Mouse (Mus musculus): ENCODE measurements around the gene Gm10392. TPM values are rescaled to one million over a fixed set of nuclear protein-coding genes. Genes with fewer than 3 reads are reported as not detected.
A peak's percentile ranks its signal among the peaks of the same experiment; 100 is the strongest.

Gene Gm10392
- polyA plus RNA-seq, 1 experiment from 2014 or later = 0.28 TPM

GRCm38 (mm10) chr11:77504377-77504776, 14.6 kb downstream of the Gm10392 start:
- H3K4me2 ChIP-seq (ENCODE audit: low read depth, low read length) = no peak overlapping the region
- ATAC-seq = no peak
- WGBS (ENCODE audit: insufficient replicate concordance) = 93% methylated on average over 19 of the region's 19 CpGs

GRCm38 (mm10) chr11:77503511-77503910, 15.5 kb downstream of the Gm10392 start:
- Histone ChIP-seq H3K36me3 (replicated peaks; ENCODE audit: insufficient read depth, low read length) (peaks cover 53% of the 10 kb centered on the region), H3K4me1 (ENCODE audit: insufficient read depth) (peaks cover 4% of the 10 kb centered on the region), H3K9me3 (ENCODE audit: low read length) (no peaks in the 10 kb centered on the region), H3K9ac (replicated peaks) (no peak overlapping the region), H3K4me2 (ENCODE audit: low read depth, low read length) (no peak overlapping the region), H3K27me3 (ENCODE audit: insufficient read depth, low read length) (no peaks in the 10 kb centered on the region), H3K4me3 (ENCODE audit: low read depth, low read length) (no peak overlapping the region), H3K27ac (ENCODE audit: low read depth) (no peak overlapping the region)
- 45% methylated on average over 3 of the region's 3 CpGs for WGBS (ENCODE audit: insufficient replicate concordance)
- no peak for ATAC-seq
- DNase-seq = no peak
- TF ChIP-seq CTCF (IDR thresholded peaks at IDR 0.05; ENCODE audit: low read depth) (no peak), EP300 (IDR thresholded peaks at IDR 0.05; ENCODE audit: low read depth) (no peak)

More at GRCm38 (mm10) chr11:77504377-77504776, 14.6 kb downstream of the Gm10392 start:
- Histone ChIP-seq H3K27ac (ENCODE audit: low read depth) (no peak overlapping the region), H3K27me3 (ENCODE audit: insufficient read depth, low read length) (no peaks in the 10 kb centered on the region), H3K9ac (replicated peaks) (no peak overlapping the region), H3K36me3 (replicated peaks; ENCODE audit: insufficient read depth, low read length) (peaks cover 53% of the 10 kb centered on the region), H3K4me1 (ENCODE audit: insufficient read depth) (peaks cover 5% of the 10 kb centered on the region), H3K4me3 (ENCODE audit: low read depth, low read length) (no peak overlapping the region), H3K9me3 (ENCODE audit: low read length) (no peaks in the 10 kb centered on the region)
- TF ChIP-seq CTCF (IDR thresholded peaks at IDR 0.05; ENCODE audit: low read depth) (no peak), EP300 (IDR thresholded peaks at IDR 0.05; ENCODE audit: low read depth) (no peak)
- no peak for DNase-seq

- WGBS (ENCODE audit: insufficient replicate concordance) = 76% methylated on average over 6 of the region's 6 CpGs
- no peak overlapping the region for H3K4me2 ChIP-seq (ENCODE audit: low read depth, low read length)
- H3K27me3 ChIP-seq (ENCODE audit: insufficient read depth, low read length) = no peaks in the 10 kb centered on the region
- H3K4me3 ChIP-seq (ENCODE audit: low read depth, low read length) = no peak overlapping the region
- no peaks in the 10 kb centered on the region for H3K9me3 ChIP-seq (ENCODE audit: low read length)
- peaks cover 53% of the 10 kb centered on the region for H3K36me3 ChIP-seq (replicated peaks; ENCODE audit: insufficient read depth, low read length)
- no peak for DNase-seq
- H3K27ac ChIP-seq (ENCODE audit: low read depth) = no peak overlapping the region
- no peak for ATAC-seq
- TF ChIP-seq EP300 (IDR thresholded peaks at IDR 0.05; ENCODE audit: low read depth) (no peak), CTCF (IDR thresholded peaks at IDR 0.05; ENCODE audit: low read depth) (no peak)
- H3K9ac ChIP-seq (replicated peaks) = no peak overlapping the region
- no peaks in the 10 kb centered on the region for H3K4me1 ChIP-seq (ENCODE audit: insufficient read depth)
Measured at GRCm38 (mm10) chr11:77502481-77502880, 16.5 kb downstream of the Gm10392 start.

- H3K36me3 ChIP-seq (replicated peaks; ENCODE audit: insufficient read depth, low read length) = peaks cover 51% of the 10 kb centered on the region
- no peak overlapping the region for H3K4me3 ChIP-seq (ENCODE audit: low read depth, low read length)
- no peak overlapping the region for H3K27ac ChIP-seq (ENCODE audit: low read depth)
- no peak for DNase-seq
- ATAC-seq = no peak
- H3K9me3 ChIP-seq (ENCODE audit: low read length) = no peaks in the 10 kb centered on the region
- no peak overlapping the region for H3K9ac ChIP-seq (replicated peaks)
- H3K4me2 ChIP-seq (ENCODE audit: low read depth, low read length) = no peak overlapping the region
- H3K4me1 ChIP-seq (ENCODE audit: insufficient read depth) = peaks cover 4% of the 10 kb centered on the region; the same call in 1 of the 2 replicates
- no peaks in the 10 kb centered on the region for H3K27me3 ChIP-seq (ENCODE audit: insufficient read depth, low read length)
- no peak for TF ChIP-seq CTCF (IDR thresholded peaks at IDR 0.05; ENCODE audit: low read depth)
- WGBS (ENCODE audit: insufficient replicate concordance) = 83% methylated on average over 4 of the region's 4 CpGs
Measured at GRCm38 (mm10) chr11:77501971-77502370, 17.0 kb downstream of the Gm10392 start.

GRCm38 (mm10) chr11:77501392-77501791, 17.6 kb downstream of the Gm10392 start:
- Histone ChIP-seq H3K36me3 (replicated peaks; ENCODE audit: insufficient read depth, low read length) (peaks cover 46% of the 10 kb centered on the region), H3K27ac (ENCODE audit: low read depth) (no peak overlapping the region), H3K4me1 (ENCODE audit: insufficient read depth) (peaks cover 7% of the 10 kb centered on the region), H3K4me2 (ENCODE audit: low read depth, low read length) (no peak overlapping the region), H3K9ac (replicated peaks) (no peak overlapping the region), H3K27me3 (ENCODE audit: insufficient read depth, low read length) (no peaks in the 10 kb centered on the region), H3K4me3 (ENCODE audit: low read depth, low read length) (no peak overlapping the region), H3K9me3 (ENCODE audit: low read length) (no peaks in the 10 kb centered on the region)
- ATAC-seq (no peak), DNase-seq (peak; percentile 80)
- TF ChIP-seq CTCF (IDR thresholded peaks at IDR 0.05; ENCODE audit: low read depth) (peak; percentile 96), EP300 (IDR thresholded peaks at IDR 0.05; ENCODE audit: low read depth) (no peak)
- 26% methylated on average over 5 of the region's 5 CpGs for WGBS (ENCODE audit: insufficient replicate concordance)

GRCm38 (mm10) chr11:77500361-77501325, 18.4 kb downstream of the Gm10392 start:
- Histone ChIP-seq H3K9me3 (ENCODE audit: low read length) (no peaks in the 10 kb centered on the region), H3K4me2 (ENCODE audit: low read depth, low read length) (no peak overlapping the region), H3K4me3 (ENCODE audit: low read depth, low read length) (no peak overlapping the region), H3K36me3 (replicated peaks; ENCODE audit: insufficient read depth, low read length) (peaks cover 39% of the 10 kb centered on the region), H3K4me1 (ENCODE audit: insufficient read depth) (peaks cover 15% of the 10 kb centered on the region), H3K9ac (replicated peaks) (no peak overlapping the region; the same call in 1 of the 2 replicates), H3K27me3 (ENCODE audit: insufficient read depth, low read length) (no peaks in the 10 kb centered on the region), H3K27ac (ENCODE audit: low read depth) (no peak overlapping the region)
- TF ChIP-seq EP300 (IDR thresholded peaks at IDR 0.05; ENCODE audit: low read depth) = no peak
- TF ChIP-seq CTCF (IDR thresholded peaks at IDR 0.05; ENCODE audit: low read depth) = no peak
- peak; percentile 14 for DNase-seq
- ATAC-seq = no peak
- WGBS (ENCODE audit: insufficient replicate concordance) = 83% methylated on average over 17 of the region's 17 CpGs
